Mouse (Mus musculus): ENCODE data around the gene Actr10. TPM values are rescaled to one million over a fixed set of nuclear protein-coding genes. Genes with fewer than 3 reads are reported as not detected.

Gene Actr10
- total and polyA plus RNA-seq, 2 experiments from 2014 or later = 112 to 196 TPM

DNA sequence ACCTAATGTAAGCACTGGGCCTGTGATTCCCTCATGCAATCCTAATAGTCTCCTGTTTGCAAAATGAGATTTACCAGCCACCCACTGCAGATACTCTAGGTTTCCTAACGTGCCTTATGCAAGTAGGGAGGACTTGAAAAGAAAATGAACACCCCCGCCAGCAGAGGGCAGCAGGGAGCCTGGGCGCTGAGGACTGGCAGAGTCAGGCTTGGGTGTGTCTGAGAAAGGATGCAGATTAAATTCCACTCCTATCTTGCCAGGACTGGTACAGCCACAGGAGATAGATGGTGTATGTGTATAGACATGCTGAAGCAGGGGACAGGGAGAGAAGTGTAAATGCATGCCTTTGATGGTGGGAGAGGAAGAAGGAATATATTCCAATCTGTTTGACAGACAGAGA lies 24.2 kb upstream of the Actr10 start:
- Histone ChIP-seq H3K9me3 (ENCODE audit: low read length) (no peaks in the 10 kb centered on the region), H3K9ac (no peak overlapping the region), H3K4me2 (ENCODE audit: low read depth) (no peak overlapping the region), H3K4me1 (ENCODE audit: insufficient read depth) (no peaks in the 10 kb centered on the region), H3K4me3 (ENCODE audit: low read depth, low read length) (no peak overlapping the region), H3K36me3 (ENCODE audit: insufficient read depth) (no peaks in the 10 kb centered on the region), H3K27ac (ENCODE audit: low read depth, low read length) (no peak overlapping the region), H3K27me3 (ENCODE audit: insufficient read depth, low read length) (no peaks in the 10 kb centered on the region)
- DNase-seq = no peak
- no peak for ATAC-seq
- TF ChIP-seq CTCF (IDR thresholded peaks at IDR 0.05; ENCODE audit: low read depth) = peak; percentile 60
- WGBS = 49% methylated on average over 3 of the region's 3 CpGs

DNA sequence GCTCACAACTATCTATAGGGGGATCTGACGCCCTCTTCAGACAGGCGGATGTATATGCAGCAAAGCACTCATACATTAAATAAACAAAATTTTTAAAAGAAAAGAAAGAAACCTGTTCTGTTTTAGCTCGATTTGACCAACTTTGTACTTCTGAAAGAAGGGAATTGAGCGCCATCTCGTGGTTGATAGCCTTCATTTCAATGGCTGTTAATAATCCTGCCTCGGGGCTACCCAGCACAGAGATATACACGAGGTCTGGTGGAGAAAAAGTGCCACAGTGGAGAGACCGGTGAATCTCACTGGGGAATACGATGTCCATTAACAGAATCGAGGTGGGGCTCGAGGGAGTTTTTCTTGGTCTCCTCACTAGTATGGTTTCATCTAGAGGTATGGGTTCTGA lies 23.3 kb upstream of the Actr10 start:
- Histone ChIP-seq H3K9ac (no peak overlapping the region), H3K4me3 (ENCODE audit: low read depth, low read length) (no peak overlapping the region), H3K4me1 (ENCODE audit: insufficient read depth) (no peaks in the 10 kb centered on the region), H3K36me3 (ENCODE audit: insufficient read depth) (no peaks in the 10 kb centered on the region), H3K4me2 (ENCODE audit: low read depth) (no peak overlapping the region), H3K27me3 (ENCODE audit: insufficient read depth, low read length) (no peaks in the 10 kb centered on the region), H3K9me3 (ENCODE audit: low read length) (no peaks in the 10 kb centered on the region), H3K27ac (ENCODE audit: low read depth, low read length) (no peak overlapping the region)
- peak; percentile 86 for DNase-seq
- peak; percentile 76 for TF ChIP-seq CTCF (IDR thresholded peaks at IDR 0.05; ENCODE audit: low read depth)
- ATAC-seq = peak; percentile 42
- 51% methylated on average over 11 of the region's 11 CpGs for WGBS

DNA sequence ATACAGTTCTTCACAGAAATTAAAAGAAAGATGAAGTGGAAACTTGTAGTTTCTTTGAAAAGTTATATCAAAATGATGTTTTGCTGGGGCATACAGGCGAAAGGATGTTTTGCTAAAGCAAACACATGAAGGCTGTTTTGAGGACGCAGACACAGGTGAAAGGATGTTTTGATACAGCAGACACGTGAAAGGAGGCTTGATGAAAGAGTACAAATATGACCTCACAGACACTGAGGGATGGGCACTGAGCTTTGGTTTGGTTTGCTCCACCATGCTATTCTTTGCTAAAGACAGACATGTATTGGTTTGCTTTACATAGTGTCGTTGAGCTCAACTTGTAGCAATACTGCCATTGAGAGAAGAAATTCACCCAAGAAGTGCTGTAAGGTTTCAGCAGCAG lies 7.9 kb upstream of the Actr10 start:
- Histone ChIP-seq H3K4me2 (ENCODE audit: low read depth) (no peak overlapping the region), H3K27ac (ENCODE audit: low read depth, low read length) (no peak overlapping the region), H3K4me3 (ENCODE audit: low read depth, low read length) (no peak overlapping the region), H3K9me3 (ENCODE audit: low read length) (no peaks in the 10 kb centered on the region), H3K9ac (no peak overlapping the region), H3K27me3 (ENCODE audit: insufficient read depth, low read length) (no peaks in the 10 kb centered on the region), H3K4me1 (ENCODE audit: insufficient read depth) (no peaks in the 10 kb centered on the region), H3K36me3 (ENCODE audit: insufficient read depth) (no peaks in the 10 kb centered on the region)
- 85% methylated on average over 4 of the region's 4 CpGs for WGBS
- DNase-seq (no peak), ATAC-seq (no peak)
- TF ChIP-seq CTCF (IDR thresholded peaks at IDR 0.05; ENCODE audit: low read depth) = no peak

GRCm38 (mm10) chr12:70937150-70937549 lies 507 bp upstream of the Actr10 start:
- ATAC-seq = peak; percentile 28
- H3K9ac ChIP-seq = peak overlapping the region; percentile 93
- H3K4me3 ChIP-seq (ENCODE audit: low read depth, low read length) = peak overlapping the region; percentile 93
- WGBS = 12% methylated on average over 8 of the region's 12 CpGs
- H3K27me3 ChIP-seq (ENCODE audit: insufficient read depth, low read length) = no peaks in the 10 kb centered on the region
- H3K9me3 ChIP-seq (ENCODE audit: low read length) = no peaks in the 10 kb centered on the region
- H3K27ac ChIP-seq (ENCODE audit: low read depth, low read length) = peak overlapping the region; percentile 88
- TF ChIP-seq CTCF (IDR thresholded peaks at IDR 0.05; ENCODE audit: low read depth) = no peak
- no peaks in the 10 kb centered on the region for H3K36me3 ChIP-seq (ENCODE audit: insufficient read depth)
- peak overlapping the region; percentile 68 for H3K4me2 ChIP-seq (ENCODE audit: low read depth)
- no peaks in the 10 kb centered on the region for H3K4me1 ChIP-seq (ENCODE audit: insufficient read depth)
- DNase-seq = no peak

GRCm38 (mm10) chr12:70940806-70941205 lies 3.1 kb downstream of the Actr10 start:
- Histone ChIP-seq H3K27ac (ENCODE audit: low read depth, low read length) (no peak overlapping the region), H3K9ac (no peak overlapping the region), H3K36me3 (ENCODE audit: insufficient read depth) (peaks cover 15% of the 10 kb centered on the region), H3K4me1 (ENCODE audit: insufficient read depth) (no peaks in the 10 kb centered on the region), H3K4me2 (ENCODE audit: low read depth) (no peak overlapping the region), H3K4me3 (ENCODE audit: low read depth, low read length) (no peak overlapping the region), H3K9me3 (ENCODE audit: low read length) (no peaks in the 10 kb centered on the region), H3K27me3 (ENCODE audit: insufficient read depth, low read length) (no peaks in the 10 kb centered on the region)
- 97% methylated on average over 7 of the region's 7 CpGs for WGBS
- DNase-seq (no peak), ATAC-seq (no peak)
- TF ChIP-seq CTCF (IDR thresholded peaks at IDR 0.05; ENCODE audit: low read depth) = no peak

DNA sequence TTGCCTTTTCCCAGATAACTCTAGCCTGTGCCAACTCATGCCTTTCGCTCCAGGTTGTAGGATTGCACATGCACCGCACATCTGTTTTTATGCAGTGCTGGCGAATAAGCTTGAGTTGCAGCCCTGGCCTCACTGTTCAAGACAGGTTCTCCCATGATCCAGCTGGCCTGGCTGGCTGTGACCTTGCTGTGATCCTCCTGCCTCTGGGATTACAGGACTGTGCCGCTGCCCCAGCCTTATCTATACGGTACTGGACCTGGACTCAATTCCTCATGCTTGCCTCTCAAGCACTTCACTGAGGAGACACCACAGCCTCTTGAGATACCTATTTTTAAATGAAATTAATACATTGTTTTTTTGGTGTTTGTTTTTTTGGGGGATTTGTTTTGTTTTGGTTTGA lies 6.5 kb downstream of the Actr10 start:
- Histone ChIP-seq H3K4me3 (ENCODE audit: low read depth, low read length) (no peak overlapping the region), H3K27me3 (ENCODE audit: insufficient read depth, low read length) (no peaks in the 10 kb centered on the region), H3K27ac (ENCODE audit: low read depth, low read length) (no peak overlapping the region), H3K9me3 (ENCODE audit: low read length) (no peaks in the 10 kb centered on the region), H3K36me3 (ENCODE audit: insufficient read depth) (peaks cover 31% of the 10 kb centered on the region), H3K4me1 (ENCODE audit: insufficient read depth) (no peaks in the 10 kb centered on the region), H3K4me2 (ENCODE audit: low read depth) (no peak overlapping the region), H3K9ac (no peak overlapping the region)
- TF ChIP-seq CTCF (IDR thresholded peaks at IDR 0.05; ENCODE audit: low read depth) = no peak
- DNase-seq (no peak), ATAC-seq (no peak)
- WGBS = 95% methylated on average over 5 of the region's 5 CpGs

- TF ChIP-seq CTCF (IDR thresholded peaks at IDR 0.05; ENCODE audit: low read depth) = no peak
- ATAC-seq = no peak
- WGBS = 93% methylated on average over 10 of the region's 10 CpGs
- Histone ChIP-seq H3K27ac (ENCODE audit: low read depth, low read length) (no peak overlapping the region), H3K4me2 (ENCODE audit: low read depth) (no peak overlapping the region), H3K9me3 (ENCODE audit: low read length) (no peaks in the 10 kb centered on the region), H3K36me3 (ENCODE audit: insufficient read depth) (peaks cover 39% of the 10 kb centered on the region), H3K4me3 (ENCODE audit: low read depth, low read length) (no peak overlapping the region), H3K9ac (no peak overlapping the region), H3K27me3 (ENCODE audit: insufficient read depth, low read length) (no peaks in the 10 kb centered on the region), H3K4me1 (ENCODE audit: insufficient read depth) (no peaks in the 10 kb centered on the region)
- no peak for DNase-seq
Observed at GRCm38 (mm10) chr12:70946585-70947256, 9.1 kb downstream of the Actr10 start.

Measured in forebrain, postnatal 0 days (tissue).